Mouse (Mus musculus): ENCODE data around the gene Tmem106c. TPM values are rescaled to one million over a fixed set of nuclear protein-coding genes. Genes with fewer than 3 reads are reported as not detected.

Gene Tmem106c
- polyA plus RNA-seq, 1 experiment from 2014 or later: 37.7 TPM

GRCm38 (mm10) chr15:98017925-98018324 lies 53.9 kb downstream of the Tmem106c start:
- Histone ChIP-seq H3K4me2 (ENCODE audit: low read depth, low read length) (no peak overlapping the region), H3K4me1 (ENCODE audit: control insufficient read depth, insufficient read depth, low read length) (no peaks in the 10 kb centered on the region), H3K4me3 (ENCODE audit: low read length) (no peak overlapping the region), H3K27ac (ENCODE audit: low read length) (no peak overlapping the region), H3K9ac (ENCODE audit: low read length) (no peak overlapping the region), H3K9me3 (replicated peaks; ENCODE audit: control insufficient read depth, low read length) (no peaks in the 10 kb centered on the region), H3K36me3 (ENCODE audit: control insufficient read depth, insufficient read depth) (no peaks in the 10 kb centered on the region), H3K27me3 (ENCODE audit: control insufficient read depth, insufficient read depth, low read length) (no peaks in the 10 kb centered on the region)
- WGBS: 71% methylated on average over 4 of the region's 4 CpGs
- ATAC-seq (replicated peaks; ENCODE audit: extremely low read depth, insufficient read depth, low FRiP score): no peak

- no peak for ATAC-seq (replicated peaks; ENCODE audit: extremely low read depth, insufficient read depth, low FRiP score)
Observed at GRCm38 (mm10) chr15:98019047-98019446, 55.0 kb downstream of the Tmem106c start.

More at GRCm38 (mm10) chr15:98019047-98019446, 55.0 kb downstream of the Tmem106c start:
- Histone ChIP-seq H3K4me2 (ENCODE audit: low read depth, low read length) (no peak overlapping the region), H3K4me1 (ENCODE audit: control insufficient read depth, insufficient read depth, low read length) (no peaks in the 10 kb centered on the region), H3K9me3 (replicated peaks; ENCODE audit: control insufficient read depth, low read length) (no peaks in the 10 kb centered on the region), H3K9ac (ENCODE audit: low read length) (no peak overlapping the region), H3K27me3 (ENCODE audit: control insufficient read depth, insufficient read depth, low read length) (no peaks in the 10 kb centered on the region), H3K36me3 (ENCODE audit: control insufficient read depth, insufficient read depth) (no peaks in the 10 kb centered on the region), H3K4me3 (ENCODE audit: low read length) (no peak overlapping the region), H3K27ac (ENCODE audit: low read length) (no peak overlapping the region)
- 51% methylated on average over 3 of the region's 3 CpGs for WGBS

Other genes with a start within 250 kb of the Tmem106c start
- gene Endou, start 232.9 kb upstream of the Tmem106c start, polyA plus RNA-seq (2015; fragmentation: Nextera tagmentation; extraction: Ambion mirVana): 2.8 and 9.6 TPM in 2 replicates
- gene Rapgef3, start 196.2 kb upstream of the Tmem106c start, polyA plus RNA-seq (2015; fragmentation: Nextera tagmentation; extraction: Ambion mirVana): 26.3 and 28.7 TPM in 2 replicates
- gene Slc48a1, start 185.7 kb upstream of the Tmem106c start, polyA plus RNA-seq (2015; fragmentation: Nextera tagmentation; extraction: Ambion mirVana): 71.0 and 76.0 TPM in 2 replicates
- 30.9 and 31.7 TPM in 2 replicates for gene Hdac7, start 119.7 kb upstream of the Tmem106c start, polyA plus RNA-seq (2015; fragmentation: Nextera tagmentation; extraction: Ambion mirVana)
- gene Vdr, start 53.6 kb upstream of the Tmem106c start, polyA plus RNA-seq (2015; fragmentation: Nextera tagmentation; extraction: Ambion mirVana): 1.1 and 1.5 TPM in 2 replicates
- 7.8 and 11.8 TPM in 2 replicates for gene Col2a1, start 40.5 kb downstream of the Tmem106c start, polyA plus RNA-seq (2015; fragmentation: Nextera tagmentation; extraction: Ambion mirVana)
- 145 and 157 TPM in 2 replicates for gene Pfkm, start 128.4 kb downstream of the Tmem106c start, polyA plus RNA-seq (2015; fragmentation: Nextera tagmentation; extraction: Ambion mirVana)
- 17.8 and 17.9 TPM in 2 replicates for gene Senp1, start 129.5 kb downstream of the Tmem106c start, polyA plus RNA-seq (2015; fragmentation: Nextera tagmentation; extraction: Ambion mirVana)
- gene Asb8, start 201.4 kb downstream of the Tmem106c start, polyA plus RNA-seq (2015; fragmentation: Nextera tagmentation; extraction: Ambion mirVana): 91.2 and 91.7 TPM in 2 replicates
- gene Ccdc184, start 203.0 kb downstream of the Tmem106c start, polyA plus RNA-seq (2015; fragmentation: Nextera tagmentation; extraction: Ambion mirVana): 1.2 and 1.7 TPM in 2 replicates
- gene Olfr288, start 231.3 kb downstream of the Tmem106c start, polyA plus RNA-seq (2015; fragmentation: Nextera tagmentation; extraction: Ambion mirVana): not detected in 2 replicates